Mouse (Mus musculus) frontal cortex, adult 2 months (tissue): ENCODE results near the gene Pik3r3. TPM values are rescaled to one million over a fixed set of nuclear protein-coding genes. Genes with fewer than 3 reads are reported as not detected.
"Not testable (repeated sequence)": the region's sequence is repeated elsewhere in the genome, so short reads cannot be mapped to it uniquely, and the experiment has no call there.

Experiments used
- DNase-seq, 2 experiments: peaks; one replicate each; pipeline ENCODE4 v3.0.0; 2022; ENCODE audit warnings: low spot score in 1 of 2; ENCODE audit errors: extremely low spot score in 1 of 2
- polyA plus RNA-seq: library from polyadenylated mRNA; depleted of rRNA; stranded (reverse); fragments of >200 nt; gene quantifications from 2 replicates; pipeline ENCODE4 v1.2.3, GENCODE M21; 2012

The Pik3r3 gene
- polyA plus RNA-seq, 1 experiment = 44.9 TPM

GRCm38 (mm10) chr4:116217661-116218060, 3.8 kb upstream of the Pik3r3 start:
- DNase-seq = not testable (repeated sequence)

GRCm38 (mm10) chr4:116219056-116219455, 2.4 kb upstream of the Pik3r3 start:
- DNase-seq = no peak

- DNase-seq = no peak
Measured at GRCm38 (mm10) chr4:116220071-116220650, 1.3 kb upstream of the Pik3r3 start.

- no peak for DNase-seq
Measured at GRCm38 (mm10) chr4:116220780-116221139, 658 bp upstream of the Pik3r3 start.

- peak in 1 of 2 experiments; percentile 35 for DNase-seq
Measured at GRCm38 (mm10) chr4:116221996-116222842, 801 bp downstream of the Pik3r3 start.

- peak in 1 of 2 experiments; percentile 21 for DNase-seq
Measured at GRCm38 (mm10) chr4:116222843-116223119, 1.4 kb downstream of the Pik3r3 start.

- DNase-seq = peak; percentile 11 to 53
Measured at GRCm38 (mm10) chr4:116243377-116243776, 22.0 kb downstream of the Pik3r3 start.

GRCm38 (mm10) chr4:116244240-116244639, 22.8 kb downstream of the Pik3r3 start:
- DNase-seq = no peak

- not testable (repeated sequence) for DNase-seq
Measured at GRCm38 (mm10) chr4:116245926-116246325, 24.5 kb downstream of the Pik3r3 start.

GRCm38 (mm10) chr4:116249986-116250385, 28.6 kb downstream of the Pik3r3 start:
- no peak for DNase-seq

- DNase-seq = no peak
Measured at GRCm38 (mm10) chr4:116268220-116268619, 46.8 kb downstream of the Pik3r3 start.

GRCm38 (mm10) chr4:116282211-116282610, 60.8 kb downstream of the Pik3r3 start:
- peak in 1 of 2 experiments; percentile 38 for DNase-seq

- peak; percentile 33 to 74 for DNase-seq
Measured at GRCm38 (mm10) chr4:116291561-116291960, 70.1 kb downstream of the Pik3r3 start.

GRCm38 (mm10) chr4:116293296-116293695, 71.9 kb downstream of the Pik3r3 start:
- DNase-seq = no peak

- peak in 1 of 2 experiments; percentile 32 for DNase-seq
Measured at GRCm38 (mm10) chr4:116300878-116301355, 79.5 kb downstream of the Pik3r3 start.

GRCm38 (mm10) chr4:116304551-116304950, 83.1 kb downstream of the Pik3r3 start:
- DNase-seq = no peak

GRCm38 (mm10) chr4:116317575-116317974, 96.2 kb downstream of the Pik3r3 start:
- DNase-seq = no peak

- no peak for DNase-seq
Measured at GRCm38 (mm10) chr4:116322127-116322526, 100.7 kb downstream of the Pik3r3 start.

GRCm38 (mm10) chr4:116329256-116329655, 107.8 kb downstream of the Pik3r3 start:
- DNase-seq = no peak

- DNase-seq = no peak
Measured at GRCm38 (mm10) chr4:116336294-116336693, 114.9 kb downstream of the Pik3r3 start.

GRCm38 (mm10) chr4:116342119-116342518, 120.7 kb downstream of the Pik3r3 start:
- peak; percentile 23 to 84 for DNase-seq

- DNase-seq = no peak
Measured at GRCm38 (mm10) chr4:116352496-116352895, 131.1 kb downstream of the Pik3r3 start.
